Mouse (Mus musculus) liver, embryonic 14.5 days (tissue): ENCODE measurements around the gene Ror1. TPM values are rescaled to one million over a fixed set of nuclear protein-coding genes. Genes with fewer than 3 reads are reported as not detected.

Source experiments
- ATAC-seq: fragments of 200-750 bp; cut with Nextera tagmentation; 2 replicates; pipeline ENCODE4 v1.8.0; 2017; ENCODE audit warnings: moderate number of reproducible peaks, mild to moderate bottlenecking, moderate library complexity; ENCODE audit not compliant: insufficient read depth
- DNase-seq, 3 experiments: peaks; one replicate each; pipeline ENCODE4 v3.0.0-alpha.2; 2012 to 2013; ENCODE audit warnings: low read depth in 3 of 3, low spot score in 3 of 3
- H3K27ac ChIP-seq: fragments of 300-500 bp; sonication (generic); 2 replicates; pipeline ENCODE4 v1.5.1; 2014; ENCODE audit warnings: moderate library complexity, mild to moderate bottlenecking, control low read depth, inconsistent platforms
- H3K27me3 ChIP-seq: fragments of 300-500 bp; sonication (generic); 2 replicates; pipeline ENCODE4 v1.6.1; 2014; ENCODE audit warnings: mild to moderate bottlenecking, low read length, moderate library complexity; ENCODE audit not compliant: control insufficient read depth, insufficient read depth
- H3K36me3 ChIP-seq: fragments of 300-500 bp; sonication (generic); replicated peaks from 2 replicates; pipeline ENCODE4 v1.6.1; 2014; ENCODE audit warnings: low read depth; ENCODE audit not compliant: control insufficient read depth, insufficient read depth
- H3K4me1 ChIP-seq, 2 experiments: fragments of 200-500 bp in 1 of 2; fragments of 300-500 bp in 1 of 2; sonication (generic) in 1 of 2; replicated peaks; 2 replicates each; pipeline ENCODE4 v1.6.1; 2012 to 2014; ENCODE audit warnings: antibody characterized with exemption in 1 of 2, inconsistent platforms in 1 of 2, low read length in 1 of 2; ENCODE audit not compliant: control insufficient read depth in 2 of 2, insufficient read depth in 2 of 2
- H3K4me2 ChIP-seq: fragments of 300-500 bp; sonication (generic); 2 replicates; pipeline ENCODE4 v1.6.1; 2014; ENCODE audit warnings: low read depth, mild to moderate bottlenecking, control low read depth, moderate library complexity
- H3K4me3 ChIP-seq, 2 experiments: fragments of 200-500 bp in 1 of 2; fragments of 300-500 bp in 1 of 2; sonication (generic) in 1 of 2; 2 replicates each; pipeline ENCODE4 v1.5.1; 2012 to 2014; ENCODE audit warnings: low read depth in 2 of 2, low read length in 2 of 2, mild to moderate bottlenecking in 2 of 2, control low read depth in 1 of 2, inconsistent platforms in 1 of 2, moderate library complexity in 1 of 2; ENCODE audit not compliant: insufficient read depth in 1 of 2
- H3K9ac ChIP-seq: fragments of 300-500 bp; sonication (generic); replicated peaks from 2 replicates; pipeline ENCODE4 v1.6.1; 2014; ENCODE audit warnings: mild to moderate bottlenecking, control low read depth, moderate library complexity
- H3K9me3 ChIP-seq: fragments of 300-500 bp; sonication (generic); 2 replicates; pipeline ENCODE4 v1.6.1; 2016; ENCODE audit warnings: low read length, mixed read lengths; ENCODE audit not compliant: control insufficient read depth
- CTCF ChIP-seq: IDR thresholded peaks from 2 replicates; pipeline ENCODE4 v1.5.1; 2016; ENCODE audit warnings: antibody characterized with exemption, low read depth, control low read depth
- EP300 ChIP-seq: IDR thresholded peaks from 2 replicates; pipeline ENCODE4 v1.6.1; 2016; ENCODE audit warnings: antibody characterized with exemption, low read depth
- WGBS: fragments of 180-500 bp; shearing (Covaris S2); extraction: QIAGEN DNeasy Blood & Tissue Kit; methylation state at CpG from one replicate; pipeline ENCODE4 v1.1.7; 2014; ENCODE audit not compliant: insufficient replicate concordance; 5-methylcytosine and 5-hydroxymethylcytosine counted together
- polyA plus RNA-seq, 2 experiments: library from polyadenylated mRNA; depleted of rRNA in 1 of 2; stranded (reverse) in 1 of 2; unstranded in 1 of 2; fragments of >200 nt; fragmentation: Nextera tagmentation in 1 of 2; extraction: Ambion mirVana in 1 of 2; gene quantifications; 2 replicates each; pipeline versions ENCODE4 v1.2.1 to v1.2.3; 2012 to 2014

The Ror1 gene
- polyA plus RNA-seq, 2 experiments: 0.08 to 0.23 TPM

DNA sequence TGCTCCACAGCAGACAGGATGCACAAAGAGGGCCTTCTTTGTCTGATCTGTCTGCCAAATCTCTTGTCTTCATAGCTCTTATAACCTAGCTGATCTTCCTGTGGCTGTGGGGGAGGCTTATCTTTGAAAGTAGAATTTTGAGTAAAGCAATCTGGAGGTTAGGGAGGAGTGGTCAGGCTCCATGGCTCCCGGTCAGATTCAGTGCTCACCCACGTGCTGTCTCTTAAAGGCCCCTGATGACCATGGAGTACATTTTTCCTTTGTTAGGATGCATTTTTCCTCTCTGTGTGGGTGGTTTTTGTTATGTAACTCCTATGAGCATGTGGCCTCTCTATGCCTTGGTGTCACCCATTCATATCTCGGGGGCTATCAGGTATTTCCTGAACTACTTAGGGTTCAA, 71.3 kb downstream of the Ror1 start:
- 38% methylated on average over 3 of the region's 3 CpGs for WGBS
- Histone ChIP-seq H3K4me2 (no peak overlapping the region), H3K27ac (no peak overlapping the region), H3K9ac (no peak overlapping the region), H3K27me3 (no peaks in the 10 kb centered on the region), H3K36me3 (no peaks in the 10 kb centered on the region), H3K9me3 (no peaks in the 10 kb centered on the region), H3K4me3 (no peak overlapping the region), H3K4me1 (no peaks in the 10 kb centered on the region)
- DNase-seq (no peak), ATAC-seq (no peak)
- TF ChIP-seq EP300 (no peak), CTCF (no peak)

GRCm38 (mm10) chr4:100169683-100170082, 74.1 kb downstream of the Ror1 start:
- Histone ChIP-seq H3K4me3 (no peak overlapping the region), H3K27ac (no peak overlapping the region), H3K27me3 (no peaks in the 10 kb centered on the region), H3K4me2 (no peak overlapping the region), H3K36me3 (no peaks in the 10 kb centered on the region), H3K9me3 (no peaks in the 10 kb centered on the region), H3K9ac (no peak overlapping the region), H3K4me1 (no peaks in the 10 kb centered on the region)
- WGBS: 60% methylated on average over 5 of the region's 5 CpGs
- TF ChIP-seq CTCF: no peak
- no peak for TF ChIP-seq EP300
- ATAC-seq (no peak), DNase-seq (no peak)

GRCm38 (mm10) chr4:100170161-100170650, 74.6 kb downstream of the Ror1 start:
- H3K4me3 ChIP-seq: no peak overlapping the region
- H3K4me2 ChIP-seq: no peak overlapping the region

DNA sequence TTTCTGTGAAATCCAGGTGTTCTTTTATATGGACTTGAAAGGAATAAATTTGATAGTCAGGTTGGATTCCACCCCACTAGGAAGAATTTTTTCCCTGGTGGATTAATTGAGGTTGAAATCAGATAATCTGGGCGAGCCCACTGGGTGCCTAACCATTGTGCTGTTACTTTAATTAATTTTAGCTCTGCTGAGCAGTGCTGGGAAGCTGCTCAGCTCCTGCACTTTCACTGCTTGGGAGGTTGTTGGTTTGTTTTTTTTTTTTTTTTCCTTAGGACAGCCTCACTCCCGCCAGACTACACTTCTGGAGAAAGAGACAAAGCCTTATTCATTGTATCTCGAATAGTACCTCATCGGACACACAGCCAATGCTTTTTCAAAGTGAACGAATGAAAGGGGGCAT, 75.2 kb downstream of the Ror1 start:
- no peak overlapping the region for H3K4me3 ChIP-seq
- H3K4me1 ChIP-seq: no peaks in the 10 kb centered on the region
- no peaks in the 10 kb centered on the region for H3K27me3 ChIP-seq
- no peaks in the 10 kb centered on the region for H3K9me3 ChIP-seq
- no peak for DNase-seq
- no peak overlapping the region for H3K27ac ChIP-seq
- TF ChIP-seq EP300: no peak
- no peak for TF ChIP-seq CTCF
- H3K36me3 ChIP-seq: no peaks in the 10 kb centered on the region
- no peak overlapping the region for H3K4me2 ChIP-seq
- no peak overlapping the region for H3K9ac ChIP-seq
- WGBS: 49% methylated on average over 5 of the region's 5 CpGs
- ATAC-seq: no peak

More at GRCm38 (mm10) chr4:100170161-100170650, 74.6 kb downstream of the Ror1 start:
- no peaks in the 10 kb centered on the region for H3K36me3 ChIP-seq
- H3K27me3 ChIP-seq: no peaks in the 10 kb centered on the region
- H3K27ac ChIP-seq: no peak overlapping the region
- 48% methylated on average over 14 of the region's 14 CpGs for WGBS
- TF ChIP-seq EP300 (no peak), CTCF (no peak)
- DNase-seq (no peak), ATAC-seq (no peak)
- H3K4me1 ChIP-seq: no peaks in the 10 kb centered on the region
- no peaks in the 10 kb centered on the region for H3K9me3 ChIP-seq
- no peak overlapping the region for H3K9ac ChIP-seq

DNA sequence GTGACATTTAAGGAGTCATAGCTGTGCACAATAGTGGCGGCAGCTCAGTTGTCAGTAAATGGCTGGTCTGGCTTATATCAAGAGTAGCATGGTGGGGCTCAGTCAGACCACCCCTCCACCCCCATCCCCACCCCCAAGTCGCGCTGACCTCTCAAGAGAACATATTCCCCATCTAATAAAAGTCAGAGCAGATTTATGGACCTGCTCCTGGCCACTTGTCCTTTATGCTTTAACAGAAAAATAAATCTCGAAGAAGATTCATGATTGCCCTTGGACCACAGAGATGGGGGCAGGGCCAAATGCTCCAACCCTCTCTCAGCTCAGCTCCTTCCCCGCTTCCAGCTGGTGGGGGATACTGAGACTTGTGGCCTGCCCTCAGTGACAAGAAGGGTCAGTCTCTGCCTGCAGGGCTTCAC, 75.9 kb downstream of the Ror1 start:
- H3K4me2 ChIP-seq: no peak overlapping the region
- H3K4me1 ChIP-seq: no peaks in the 10 kb centered on the region
- H3K9ac ChIP-seq: no peak overlapping the region
- 47% methylated on average over 5 of the region's 5 CpGs for WGBS
- no peak overlapping the region for H3K27ac ChIP-seq
- DNase-seq: no peak
- ATAC-seq: no peak
- H3K36me3 ChIP-seq: no peaks in the 10 kb centered on the region
- TF ChIP-seq EP300: no peak
- TF ChIP-seq CTCF: no peak
- no peaks in the 10 kb centered on the region for H3K9me3 ChIP-seq
- no peaks in the 10 kb centered on the region for H3K27me3 ChIP-seq
- no peak overlapping the region for H3K4me3 ChIP-seq
